Mouse (Mus musculus): ENCODE results near the gene Muc4.

DNA sequence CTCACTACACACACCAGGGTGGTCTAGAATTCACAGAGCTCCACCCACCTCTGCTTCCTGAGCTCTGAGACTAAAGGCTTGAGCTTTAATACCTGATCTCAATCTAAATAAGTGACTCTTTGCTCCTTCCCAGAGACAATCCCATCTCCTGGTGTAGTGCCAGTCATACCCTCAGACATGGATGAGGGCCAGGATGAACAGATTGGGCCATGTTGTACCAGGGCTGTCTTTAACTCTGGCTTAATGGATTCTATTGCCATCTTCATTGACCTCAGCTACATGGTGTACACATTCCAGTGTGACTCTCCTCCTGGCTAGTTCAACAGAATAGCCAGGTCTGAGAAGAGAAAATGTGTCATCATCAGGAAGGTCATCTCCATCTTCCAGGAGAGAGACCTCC lies 9.2 kb upstream of the Muc4 start:
- no peak for TF ChIP-seq POLR2A (IDR thresholded peaks at IDR 0.05; ENCODE audit: control insufficient read depth, extremely low read depth, insufficient read depth, low read length, poor library complexity)
- TF ChIP-seq CTCF (IDR thresholded peaks at IDR 0.05; ENCODE audit: borderline replicate concordance, control insufficient read depth, extremely low read depth, insufficient read depth, low read length, poor library complexity) = no peak

Data from thymus, adult 2 months (tissue).